ENCODE assay signal across 16 mouse cellular contexts in genomic region chr1:193001587-193001986, GRCm38 (mm10). TPM values are rescaled to one million over a fixed set of nuclear protein-coding genes. Genes with fewer than 3 reads are reported as not detected.
DNase-seq lines count a peak whose midpoint lies in the region; ATAC-seq and TF ChIP-seq lines count a peak whose summit lies in the region.
"Had no signal": no experiment of that assay in that cellular context is flagged by ENCODE, and none has a peak within 500 bp of the region (broad histone marks: within the 10 kb centered on the region; RNA-seq: fewer than 3 reads in every experiment).

No protein-coding gene starts in this region.

- no peak overlapping the region for H3K4me2 ChIP-seq in heart, embryonic 12.5 days
- no peak overlapping the region for H3K4me2 ChIP-seq in intestine, postnatal 0 days (replicated peaks; ENCODE audit: low read depth)
- H3K4me2 ChIP-seq in hindbrain, embryonic 12.5 days (replicated peaks): no peak overlapping the region
- H3K4me2 ChIP-seq: embryonic facial prominence, embryonic 12.5 days; forebrain, embryonic 13.5 days had no signal

- TF ChIP-seq POLR2A in bone marrow macrophage, adult 2 months (IDR thresholded peaks at IDR 0.05; ENCODE audit: borderline replicate concordance, low read depth, low read length): no peak

- H3K9me3 ChIP-seq in heart, embryonic 12.5 days (replicated peaks): no peaks in the 10 kb centered on the region
- H3K9me3 ChIP-seq in intestine, postnatal 0 days (ENCODE audit: control insufficient read depth): no peaks in the 10 kb centered on the region
- H3K9me3 ChIP-seq in hindbrain, embryonic 12.5 days (replicated peaks): no peaks in the 10 kb centered on the region
- H3K9me3 ChIP-seq: embryonic facial prominence, embryonic 12.5 days; forebrain, embryonic 13.5 days; G1E had no signal

- no peak overlapping the region for H3K9ac ChIP-seq in heart, embryonic 12.5 days
- H3K9ac ChIP-seq in intestine, postnatal 0 days (ENCODE audit: low read depth, low read length): no peak overlapping the region
- no peak overlapping the region for H3K9ac ChIP-seq in hindbrain, embryonic 12.5 days
- H3K9ac ChIP-seq: embryonic facial prominence, embryonic 12.5 days; forebrain, embryonic 13.5 days had no signal

- no peak for DNase-seq in heart, adult 9 months (ENCODE audit: low spot score in 2 of 2)
- no peak for DNase-seq in adrenal gland, adult 2 months
- DNase-seq: gastrocnemius, postnatal 36 days; kidney, postnatal 36 days had no signal

- no peak for TF ChIP-seq CTCF in bone marrow macrophage, adult 2 months (IDR thresholded peaks at IDR 0.05; ENCODE audit: low read depth, low read length)
- peak; percentile 27 for TF ChIP-seq CTCF in intestine, postnatal 0 days (IDR thresholded peaks at IDR 0.05; ENCODE audit: low read depth)

- H3K4me1 ChIP-seq in heart, embryonic 12.5 days (replicated peaks): 0 out of 2 replicates have a peak, but pooled peaks cover 3% of the 10 kb centered on the region
- peaks cover 17% of the 10 kb centered on the region for H3K4me1 ChIP-seq in bone marrow macrophage, adult 2 months (ENCODE audit: control insufficient read depth, insufficient read depth, low read length)
- no peaks in the 10 kb centered on the region for H3K4me1 ChIP-seq in intestine, postnatal 0 days (replicated peaks; ENCODE audit: control insufficient read depth, insufficient read depth, low read length)
- H3K4me1 ChIP-seq in hindbrain, embryonic 12.5 days: no peaks in the 10 kb centered on the region
- H3K4me1 ChIP-seq: embryonic facial prominence, embryonic 12.5 days; forebrain, embryonic 13.5 days had no signal

- H3K36me3 ChIP-seq in heart, embryonic 12.5 days: no peaks in the 10 kb centered on the region
- H3K36me3 ChIP-seq in intestine, postnatal 0 days (ENCODE audit: control insufficient read depth, insufficient read depth): no peaks in the 10 kb centered on the region
- H3K36me3 ChIP-seq in hindbrain, embryonic 12.5 days: no peaks in the 10 kb centered on the region
- H3K36me3 ChIP-seq: embryonic facial prominence, embryonic 12.5 days; G1E had no signal

- 47% methylated on average over 2 of the region's 2 CpGs for WGBS in heart, embryonic 12.5 days
- 47% methylated on average over 2 of the region's 2 CpGs for WGBS in intestine, postnatal 0 days
- WGBS in hindbrain, embryonic 12.5 days: 86% methylated on average over 2 of the region's 2 CpGs

- H3K27me3 ChIP-seq in heart, embryonic 12.5 days (replicated peaks): no peaks in the 10 kb centered on the region
- no peaks in the 10 kb centered on the region for H3K27me3 ChIP-seq in intestine, postnatal 0 days (replicated peaks; ENCODE audit: control insufficient read depth, insufficient read depth, low read length)
- H3K27me3 ChIP-seq in hindbrain, embryonic 12.5 days: no peaks in the 10 kb centered on the region
- H3K27me3 ChIP-seq: embryonic facial prominence, embryonic 12.5 days; forebrain, embryonic 13.5 days had no signal

- no peak overlapping the region for H3K27ac ChIP-seq in heart, embryonic 12.5 days (ENCODE audit: poor library complexity, severe bottlenecking)
- peak overlapping the region; percentile 84 for H3K27ac ChIP-seq in bone marrow macrophage, adult 2 months (ENCODE audit: insufficient read depth, low read depth, low read length)
- H3K27ac ChIP-seq in intestine, postnatal 0 days (ENCODE audit: low read depth, low read length): no peak overlapping the region
- no peak overlapping the region for H3K27ac ChIP-seq in hindbrain, embryonic 12.5 days
- H3K27ac ChIP-seq: embryonic facial prominence, embryonic 12.5 days; forebrain, embryonic 13.5 days; left cerebral cortex, adult 2 months had no signal

- no peak overlapping the region for H3K4me3 ChIP-seq in heart, embryonic 12.5 days
- H3K4me3 ChIP-seq in bone marrow macrophage, adult 2 months (ENCODE audit: insufficient read depth, low read length): no peak overlapping the region
- H3K4me3 ChIP-seq in intestine, postnatal 0 days (ENCODE audit: low read depth, low read length): no peak overlapping the region
- no peak overlapping the region for H3K4me3 ChIP-seq in hindbrain, embryonic 12.5 days
- H3K4me3 ChIP-seq: embryonic facial prominence, embryonic 12.5 days; forebrain, embryonic 13.5 days; left cerebral cortex, adult 2 months had no signal

- peak; percentile 87 for ATAC-seq in heart, embryonic 12.5 days (ENCODE audit: insufficient number of reproducible peaks, low FRiP score)
- ATAC-seq in intestine, postnatal 0 days: no peak
- ATAC-seq in megakaryocyte-erythroid progenitor cell, adult 5-6 weeks (replicated peaks; ENCODE audit: low FRiP score, low TSS enrichment, poor library complexity, severe bottlenecking): peak; percentile 96
- ATAC-seq in cerebellum, adult (ENCODE audit: insufficient number of reproducible peaks, low FRiP score, low TSS enrichment): no peak
- no peak for ATAC-seq in hindbrain, embryonic 12.5 days (ENCODE audit: low FRiP score)
- ATAC-seq: activated CD4-positive, CD25-positive, alpha-beta regulatory T cell, adult 4 months; forebrain, embryonic 13.5 days had no signal

RNA-seq across cellular contexts. Expression of gene Syt14, which starts 34.0 kb away (rescaled TPM):
- polyA plus RNA-seq in heart, embryonic 12.5 days (2016; fragmentation: Nextera tagmentation; extraction: Ambion mirVana): 1.4 and 1.6 TPM in 2 replicates
- polyA plus RNA-seq in bone marrow macrophage, adult 2 months (2012; ENCODE audit: insufficient read depth, insufficient read length, missing spikeins): not detected in 2 replicates
- 0.73 and 0.75 TPM in 2 replicates for polyA plus RNA-seq in intestine, postnatal 0 days (2015; fragmentation: Nextera tagmentation; extraction: Ambion mirVana)
- total RNA-seq in megakaryocyte-erythroid progenitor cell, adult 5-6 weeks (2014; fragmentation: Nextera tagmentation): not detected in 2 replicates
- total RNA-seq in megakaryocyte-erythroid progenitor cell, adult 5-6 weeks (2017): not detected in 2 replicates
- total RNA-seq in adrenal gland, adult 2 months (2021): 1 to 10 TPM; 8.3 to 8.7 TPM
- 0.93 and 1.4 TPM in 2 replicates for polyA plus RNA-seq in adrenal gland, adult 2 months (2012; rRNA removed)
- 8.1 and 8.3 TPM in 2 replicates for polyA plus RNA-seq in hindbrain, embryonic 12.5 days (2016; fragmentation: Nextera tagmentation; extraction: Ambion mirVana)
- polyA plus RNA-seq: C2C12, G1E had no signal

Comparison
In these comparisons a context has a peak if more than half of its experiments do, and no peak if none do; other contexts are left out.
1. ATAC-seq: peak in heart, embryonic 12.5 days (single experiment) and megakaryocyte-erythroid progenitor cell, adult 5-6 weeks (single experiment); none in intestine, postnatal 0 days (single experiment), cerebellum, adult (single experiment) and hindbrain, embryonic 12.5 days (single experiment).